Mouse (Mus musculus) cerebellum, postnatal 10 days (tissue): ENCODE measurements around the gene Capzb.

Experiments
- DNase-seq, 2 experiments: peaks; one replicate each; pipeline ENCODE4 v3.0.0; 2021; ENCODE audit warnings: mixed read lengths in 2 of 2

Capzb gene

DNA sequence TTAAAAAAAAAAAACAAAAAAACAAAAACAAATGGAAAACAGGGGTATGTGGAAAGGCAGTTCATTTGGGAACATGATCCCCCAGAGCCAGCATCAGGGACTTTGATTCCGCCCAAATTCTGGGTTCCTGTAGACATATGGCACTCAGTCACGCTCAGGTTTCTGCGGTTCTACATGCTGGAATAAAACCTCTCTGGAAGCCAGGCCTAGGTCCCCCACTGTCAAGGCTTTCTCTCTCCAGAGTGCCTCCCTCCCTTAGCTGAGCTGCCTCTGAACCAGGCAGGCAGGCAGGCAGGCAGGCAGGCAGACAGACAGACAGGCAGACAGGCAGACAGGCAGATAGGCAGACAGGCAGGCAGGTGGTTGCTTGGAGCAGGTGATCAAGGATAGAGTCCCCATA, 77.5 kb downstream of the Capzb start:
- DNase-seq: peak in 1 of 2 experiments; percentile 54

DNA sequence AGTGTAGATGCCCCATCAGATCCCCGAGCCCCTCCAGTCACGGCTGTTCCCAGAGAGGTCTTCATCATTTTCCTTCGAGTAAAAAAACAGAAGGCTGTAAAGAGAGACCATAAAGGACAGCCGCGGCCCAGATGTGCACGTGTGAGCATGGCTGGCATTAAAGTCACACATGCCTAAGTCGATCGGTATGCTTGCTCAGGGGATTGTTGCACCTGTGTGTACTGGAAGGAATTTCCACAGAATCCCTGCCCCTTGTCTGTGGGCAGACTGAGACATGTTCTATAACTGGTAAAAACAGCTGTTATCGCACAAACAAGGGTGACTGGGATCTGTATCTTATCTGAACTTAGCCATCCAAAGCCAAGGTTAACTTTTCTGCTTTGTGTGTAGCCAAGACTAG, 78.9 kb downstream of the Capzb start:
- no peak for DNase-seq

DNA sequence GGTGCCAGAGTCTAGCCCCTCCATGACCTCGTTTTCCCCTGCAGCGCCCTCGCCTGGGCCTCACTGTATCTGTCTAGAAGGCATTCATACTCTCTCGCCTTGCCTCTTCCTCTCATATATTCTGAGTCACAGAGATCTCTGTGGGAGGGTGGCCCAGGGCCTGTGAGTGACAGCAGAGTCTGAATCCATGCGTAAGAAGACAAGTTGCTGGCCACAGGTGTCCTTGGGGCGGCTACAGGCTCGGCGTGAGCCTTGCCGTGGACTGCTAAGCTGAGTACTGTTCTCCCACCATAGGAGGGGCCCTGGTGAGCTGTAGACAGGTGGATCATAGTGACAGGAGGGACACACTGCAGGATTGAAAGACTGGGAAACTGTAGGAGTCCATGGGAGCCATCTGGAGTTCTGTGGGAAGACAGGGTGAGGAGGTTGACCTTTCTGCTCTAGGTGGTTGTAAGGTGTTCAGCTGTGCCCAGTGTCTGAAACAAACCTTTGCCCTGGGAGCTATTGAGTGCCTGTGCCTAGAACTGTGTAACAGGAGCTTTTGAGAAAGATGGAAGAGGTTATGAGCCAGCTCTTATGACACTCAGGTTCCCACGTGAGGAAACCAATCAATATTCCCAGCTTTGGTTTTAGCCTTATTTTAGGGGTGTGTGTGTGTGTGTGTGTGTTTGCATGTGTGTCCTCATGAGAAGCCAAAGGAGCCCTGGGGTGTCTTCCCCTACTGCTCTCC, 80.4 kb downstream of the Capzb start:
- no peak for DNase-seq

DNA sequence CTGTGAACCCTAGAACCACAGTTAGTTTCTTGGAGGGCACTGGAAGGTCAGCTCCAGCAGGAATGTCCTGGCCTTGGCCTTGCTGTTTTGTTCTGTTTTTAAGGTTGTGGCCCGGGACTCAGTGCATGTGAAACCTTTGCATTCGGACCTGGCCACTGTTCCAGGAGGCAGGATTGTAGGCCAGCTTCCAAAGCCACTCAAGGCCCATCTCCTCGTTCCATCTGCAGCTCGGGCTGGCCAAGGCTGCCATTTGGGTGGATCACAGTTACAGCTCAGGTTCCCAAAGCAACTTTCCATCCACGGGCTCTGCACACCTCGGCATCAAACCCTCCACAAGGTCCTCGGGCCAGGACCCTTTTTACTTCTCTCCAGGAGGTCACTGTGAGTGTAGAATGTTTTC, 81.9 kb downstream of the Capzb start:
- DNase-seq: peak; percentile 59 to 63

DNA sequence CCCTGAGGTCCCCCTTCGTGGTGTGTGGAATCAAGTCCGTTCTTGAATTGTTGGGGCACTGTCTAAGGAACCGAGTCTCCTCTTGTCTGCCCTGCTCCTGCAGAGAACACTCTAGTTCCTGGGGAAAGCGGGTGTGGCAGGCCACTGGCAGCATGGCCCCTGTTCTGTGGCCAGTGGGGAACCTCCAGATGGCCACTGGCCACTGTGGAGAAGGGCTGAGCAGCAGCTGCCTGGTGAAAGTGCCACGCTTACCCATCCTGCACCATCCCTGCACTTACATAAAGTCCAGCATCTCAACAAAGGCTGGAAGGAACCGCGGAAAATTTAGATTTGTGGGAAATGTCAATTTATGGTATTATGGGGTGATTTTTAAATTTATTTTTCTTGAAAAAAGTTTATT, 83.7 kb downstream of the Capzb start:
- DNase-seq: no peak

DNA sequence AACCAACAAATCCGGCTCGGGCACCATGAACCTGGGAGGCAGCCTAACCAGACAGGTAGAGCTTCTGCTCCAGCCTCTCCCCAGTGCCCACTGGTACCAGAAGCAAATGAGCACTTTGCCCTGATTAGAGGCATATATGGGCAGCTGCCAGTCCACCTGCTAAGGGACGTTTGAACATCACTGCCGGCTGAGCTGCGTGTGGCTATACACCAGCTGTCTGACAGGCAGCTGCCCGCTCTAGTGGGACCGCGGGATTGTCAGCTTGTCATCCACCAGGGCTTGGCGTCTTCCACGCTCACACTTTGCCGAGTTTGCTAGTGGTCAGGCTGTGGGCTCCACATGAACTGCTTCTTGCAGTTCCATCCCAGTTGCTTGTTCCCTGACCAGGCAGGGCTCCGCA, 87.8 kb downstream of the Capzb start:
- DNase-seq: no peak

DNA sequence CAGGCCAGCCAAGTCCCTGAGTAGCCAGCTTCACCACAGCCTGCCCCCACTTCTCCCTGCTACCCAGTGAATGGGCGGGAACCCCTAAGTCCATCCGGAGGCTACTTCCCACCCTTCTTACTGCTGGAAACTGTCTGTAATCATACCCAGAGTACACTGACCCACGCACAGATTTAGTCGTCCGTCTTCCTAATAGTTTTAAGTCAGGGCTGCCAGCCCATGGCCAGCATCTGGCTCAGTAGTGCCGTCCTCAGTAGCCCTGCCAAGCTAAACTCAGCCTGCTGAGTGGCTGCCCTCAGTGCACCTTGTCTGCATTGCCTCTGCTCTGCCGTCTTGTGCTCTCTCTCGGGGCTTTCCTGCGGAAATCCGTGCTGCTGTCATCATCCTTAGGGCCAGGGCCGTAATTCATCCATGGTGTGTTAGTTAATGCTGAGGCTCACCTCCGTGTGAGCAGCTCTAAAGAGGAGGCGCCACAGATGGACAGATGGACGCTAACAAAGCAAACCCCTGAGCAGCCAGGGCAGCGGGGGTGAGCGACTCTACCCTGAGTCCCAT, 89.2 kb downstream of the Capzb start:
- no peak for DNase-seq

DNA sequence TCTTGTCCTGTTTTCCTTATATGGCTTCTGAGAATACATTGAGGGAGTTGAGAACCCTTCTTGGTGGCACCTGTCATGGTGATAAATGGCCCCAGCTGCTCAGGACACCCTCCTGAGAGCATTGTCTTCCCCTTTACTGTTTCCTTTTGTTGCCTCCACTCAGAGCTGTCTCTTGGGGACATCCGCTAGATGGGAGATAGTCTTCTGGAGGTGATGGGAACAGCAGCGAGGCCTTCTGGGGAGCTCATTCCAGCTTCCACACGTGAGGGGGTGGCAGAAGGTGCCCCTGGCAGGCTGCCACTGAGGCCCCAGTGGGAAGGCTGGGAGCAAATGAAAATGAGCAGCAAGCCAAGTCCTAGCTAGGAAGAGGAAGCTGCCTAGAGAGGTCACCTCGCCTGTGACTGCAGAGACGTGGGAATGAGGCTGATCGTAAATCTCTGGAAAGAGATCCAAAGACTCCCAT, 90.3 kb downstream of the Capzb start:
- peak; percentile 78 to 81 for DNase-seq

DNA sequence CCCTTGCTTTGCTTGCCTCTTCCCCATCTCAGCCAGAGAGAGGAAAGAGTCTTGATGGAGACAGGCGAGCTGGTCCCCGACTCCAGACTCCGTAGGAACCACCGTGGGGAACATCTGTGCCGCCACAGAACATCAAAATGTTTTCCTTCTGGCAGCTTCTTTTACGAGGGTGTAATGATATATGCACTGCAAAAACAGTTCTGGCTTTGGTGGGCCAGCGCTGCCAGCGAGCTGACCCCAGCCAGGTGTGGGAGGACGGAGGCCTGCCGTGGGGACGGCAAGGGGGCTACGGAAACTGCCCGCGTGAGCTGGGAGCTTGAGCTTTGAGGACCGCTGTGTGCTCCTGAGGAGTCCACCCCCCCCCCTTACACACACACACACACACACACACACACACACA, 92.2 kb downstream of the Capzb start:
- DNase-seq: no peak

DNA sequence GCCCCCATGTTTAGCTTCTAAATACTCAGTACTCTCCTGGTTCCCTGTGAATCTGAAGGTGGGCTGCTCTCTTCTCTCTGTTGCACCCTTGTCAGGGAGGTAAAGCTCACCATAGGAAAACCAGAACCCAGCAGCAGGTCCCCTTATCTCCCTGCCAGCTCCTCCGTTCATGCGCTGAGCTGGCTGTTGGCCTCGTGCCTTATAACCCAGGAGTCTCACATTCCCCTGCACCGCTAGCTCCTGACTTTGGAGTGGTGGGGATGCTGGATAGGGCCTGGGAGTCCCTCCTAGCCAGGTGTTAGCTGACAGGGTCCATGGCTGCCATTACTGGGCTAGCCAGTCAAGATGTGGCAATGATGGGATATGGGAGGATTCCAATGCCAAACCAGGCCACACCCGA, 93.5 kb downstream of the Capzb start:
- DNase-seq: no peak

DNA sequence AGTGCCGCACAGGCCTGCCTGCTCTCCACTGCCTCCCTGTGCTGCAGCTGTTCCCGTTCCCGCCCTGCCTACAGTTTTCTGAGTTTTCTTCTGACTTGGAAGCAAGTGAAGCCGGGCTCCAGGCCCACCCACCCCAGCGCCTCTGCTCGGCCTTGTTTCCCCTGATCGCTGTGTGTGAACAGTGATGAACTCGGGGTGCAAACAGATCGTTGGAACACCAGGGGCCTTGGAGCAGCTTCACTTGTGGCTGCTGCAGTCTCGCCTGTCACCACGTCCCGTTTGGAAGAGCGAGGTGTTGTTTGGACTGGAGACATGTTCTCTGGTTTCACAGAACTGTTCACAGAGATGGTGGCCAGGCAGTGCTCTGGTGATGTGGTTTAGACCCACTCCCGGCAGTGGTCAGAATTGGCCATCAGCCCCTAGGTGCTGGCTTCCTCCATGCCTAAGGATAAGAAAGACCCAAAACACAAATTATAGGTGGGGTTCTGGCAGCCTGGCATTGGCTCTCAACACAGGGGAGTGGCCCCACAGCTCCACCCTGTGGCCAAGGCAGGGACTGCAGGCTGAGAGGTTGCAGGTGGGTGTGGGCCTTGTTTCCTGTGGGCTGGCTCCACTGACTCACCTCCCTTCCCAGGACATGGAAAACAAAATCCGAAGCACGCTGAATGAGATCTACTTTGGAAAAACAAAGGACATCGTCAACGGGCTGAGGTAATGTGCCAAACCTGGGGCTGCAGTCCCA, 94.6 kb downstream of the Capzb start:
- DNase-seq: peak; percentile 91 to 95

DNA sequence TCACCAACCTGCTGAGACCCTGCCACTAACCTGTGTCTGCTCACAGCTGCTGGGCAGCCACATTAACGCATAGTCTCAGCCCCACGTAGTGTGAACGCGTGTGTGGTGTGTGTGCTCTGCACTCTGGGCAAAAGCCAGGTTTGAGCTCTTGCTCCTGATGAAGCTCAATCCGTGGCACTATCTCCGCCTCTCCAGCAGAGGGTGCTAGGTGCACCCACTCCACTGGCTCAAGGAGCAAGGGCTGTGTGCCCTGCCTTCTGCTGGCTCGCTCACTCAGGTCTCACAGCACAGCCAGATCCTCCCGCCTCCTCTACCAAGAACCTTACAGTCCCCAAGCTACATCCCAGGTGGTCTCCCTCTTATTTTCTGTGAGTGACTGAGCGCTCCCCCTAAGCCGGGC, 96.3 kb downstream of the Capzb start:
- DNase-seq: peak; percentile 79 to 80

DNA sequence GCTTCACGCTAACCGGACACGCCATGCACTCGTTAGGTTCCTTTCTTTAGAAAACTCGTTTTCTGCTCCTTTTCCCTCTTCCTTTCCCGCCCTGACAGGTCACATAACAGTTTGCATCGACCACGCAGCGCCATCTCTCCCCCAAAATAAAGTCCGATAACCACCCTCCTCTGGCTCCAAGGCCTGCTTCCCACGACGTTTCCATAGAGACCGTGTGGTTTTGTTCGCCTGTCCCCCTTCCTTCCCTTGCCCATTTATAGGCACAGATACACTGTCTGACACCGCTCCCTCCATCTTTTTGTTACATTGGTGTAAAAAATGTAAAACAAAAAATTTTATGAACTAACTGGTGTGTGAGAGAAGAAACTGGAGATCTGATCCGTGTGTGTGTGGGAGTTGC, 98.4 kb downstream of the Capzb start:
- no peak for DNase-seq

DNA sequence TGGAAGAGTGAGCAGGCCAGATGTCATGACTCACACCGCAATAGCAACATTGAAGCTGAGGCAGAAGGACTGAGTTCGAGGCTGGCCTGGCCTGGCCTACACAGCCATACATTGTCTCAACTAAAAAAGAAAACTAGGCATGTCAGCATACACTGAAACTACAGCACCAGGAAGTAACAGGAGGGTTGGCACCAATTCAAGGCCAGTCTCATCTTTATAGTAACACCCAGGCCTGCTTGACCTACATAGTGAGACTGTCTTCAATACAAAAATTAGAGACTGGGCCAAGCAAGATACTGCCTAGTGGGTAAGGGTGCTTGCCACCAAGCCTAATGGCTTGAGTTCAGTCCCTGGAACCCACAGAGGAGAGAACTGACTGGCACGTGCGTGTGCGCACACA, 99.3 kb downstream of the Capzb start:
- DNase-seq: no peak

DNA sequence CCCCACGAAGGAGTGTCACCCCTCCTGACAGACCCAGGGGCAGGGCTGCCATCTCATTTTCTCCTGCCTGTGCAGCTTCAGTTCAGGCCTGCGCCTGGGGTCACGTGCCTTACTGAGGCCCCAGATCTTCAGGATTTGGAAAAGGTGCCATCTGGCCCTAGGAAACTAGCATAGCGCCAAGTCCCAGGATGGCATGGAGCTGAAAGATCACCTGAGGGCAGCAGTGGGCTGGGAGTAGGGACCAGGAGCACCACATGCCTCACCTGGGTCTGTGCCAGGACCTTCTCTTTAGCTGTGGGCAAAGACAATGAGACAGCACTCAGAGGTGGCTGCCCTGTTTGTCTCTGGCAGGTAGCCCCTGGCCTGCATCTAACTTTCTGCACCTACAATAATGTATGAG, 104.9 kb downstream of the Capzb start:
- peak; percentile 97 to 99 for DNase-seq

DNA sequence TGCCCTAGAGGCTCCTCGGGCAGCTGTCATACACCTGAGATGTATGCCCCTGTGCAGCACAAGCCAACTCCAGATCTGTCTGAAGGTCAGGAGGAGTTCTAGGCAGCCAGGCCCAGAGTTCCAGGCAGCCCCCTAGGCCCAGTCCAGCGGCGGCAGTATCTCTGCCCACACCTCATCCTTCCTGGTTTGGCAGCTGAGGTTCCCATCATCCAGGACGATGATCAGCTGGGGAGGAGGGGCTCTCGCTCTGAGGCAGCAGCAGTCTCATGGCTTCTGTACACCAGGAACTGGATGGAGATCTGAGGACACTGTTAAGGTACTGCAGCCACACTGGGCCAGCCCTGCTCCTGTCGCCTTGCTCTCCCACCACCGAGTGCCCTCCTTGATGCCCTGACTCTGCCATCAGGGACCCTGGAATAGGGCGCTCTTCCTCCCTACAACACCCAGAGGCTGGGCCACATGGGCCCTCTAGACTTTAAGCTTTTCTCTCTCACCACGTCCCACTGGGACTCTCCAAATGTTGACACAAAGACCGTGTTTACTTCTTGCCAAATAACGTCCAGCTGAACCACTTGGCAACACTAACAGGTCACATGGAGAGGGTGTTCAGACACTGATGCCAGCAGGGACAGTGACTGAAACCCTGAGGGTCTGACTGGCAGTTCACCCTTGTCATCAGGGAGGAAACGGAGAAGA, 106.1 kb downstream of the Capzb start:
- peak in 1 of 2 experiments; percentile 42 for DNase-seq

DNA sequence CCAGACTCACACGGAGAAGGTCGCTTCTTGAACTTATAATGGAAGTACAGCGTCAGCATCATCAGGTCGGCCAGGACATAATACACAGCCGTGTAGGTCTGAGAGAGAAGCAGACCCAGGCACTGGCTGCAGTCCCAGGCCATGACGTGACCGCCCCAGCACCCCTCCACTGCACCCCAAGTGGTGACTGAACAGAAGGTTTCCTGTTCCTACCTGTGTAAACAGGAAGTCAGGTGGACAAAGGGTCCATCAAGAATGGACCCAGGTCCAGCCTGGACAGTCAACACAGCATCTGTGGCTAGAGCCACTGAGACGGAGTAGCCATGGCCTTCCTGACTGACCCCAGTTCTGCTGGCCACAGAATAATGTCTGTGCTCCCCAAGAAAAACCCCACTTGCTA, 109.1 kb downstream of the Capzb start:
- DNase-seq: no peak

DNA sequence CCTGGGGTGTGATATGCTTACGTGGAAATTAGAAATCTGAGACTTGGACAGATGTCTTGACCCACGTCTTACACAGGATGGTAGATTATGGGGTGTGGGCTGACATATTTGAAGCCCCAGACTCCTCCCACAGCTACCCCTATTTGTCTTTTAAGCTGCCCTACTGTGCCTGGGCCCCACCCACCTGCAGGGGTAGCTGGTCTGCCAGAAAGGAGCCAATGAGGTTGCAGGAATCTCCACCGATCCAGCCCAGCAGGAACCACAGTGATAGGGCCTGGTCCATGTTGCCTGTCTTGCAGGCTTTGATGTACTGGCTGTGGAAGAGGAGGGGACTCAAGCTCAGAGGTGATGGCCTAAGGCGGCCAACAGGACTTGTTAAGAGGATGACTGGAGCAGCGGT, 109.5 kb downstream of the Capzb start:
- DNase-seq: no peak

DNA sequence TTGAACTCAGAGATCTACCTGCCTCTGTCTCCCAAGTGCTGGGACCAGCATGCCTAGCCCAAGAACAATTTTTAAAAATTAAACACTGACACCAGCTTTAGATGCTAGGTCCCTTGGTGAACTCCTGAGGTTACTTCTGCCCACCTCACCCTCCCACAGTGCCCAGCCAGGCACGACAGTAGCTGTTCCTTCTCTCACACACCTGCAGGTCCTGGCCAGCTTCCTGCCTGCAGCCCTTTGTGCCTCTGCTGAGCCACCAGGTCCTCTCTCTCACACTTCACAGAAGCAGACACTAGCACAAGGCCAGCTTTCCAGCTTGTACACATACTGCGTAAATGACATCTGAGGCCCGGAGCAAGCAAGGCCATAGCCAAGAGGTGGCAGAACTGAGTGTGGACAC, 112.8 kb downstream of the Capzb start:
- DNase-seq: no peak

DNA sequence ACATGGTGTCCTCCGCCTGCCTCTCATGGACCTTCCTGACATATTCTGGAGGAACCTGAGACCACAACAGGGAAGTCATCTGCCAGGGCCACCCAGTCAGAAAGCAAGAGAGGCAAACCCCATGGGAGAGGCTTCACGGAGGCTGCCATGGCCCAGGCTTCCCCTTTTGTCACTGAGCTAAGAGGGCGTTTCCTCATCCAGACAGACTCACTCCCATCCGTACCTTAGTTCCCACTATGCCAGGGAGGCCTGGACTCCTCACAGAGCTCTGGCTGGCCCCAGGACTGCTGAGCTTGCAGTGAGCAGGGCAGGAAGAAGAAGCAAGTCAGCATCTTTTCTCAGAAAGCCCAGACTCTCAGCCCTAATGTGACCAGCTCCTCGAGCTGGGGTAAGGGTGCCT, 115.2 kb downstream of the Capzb start:
- DNase-seq: no peak

DNA sequence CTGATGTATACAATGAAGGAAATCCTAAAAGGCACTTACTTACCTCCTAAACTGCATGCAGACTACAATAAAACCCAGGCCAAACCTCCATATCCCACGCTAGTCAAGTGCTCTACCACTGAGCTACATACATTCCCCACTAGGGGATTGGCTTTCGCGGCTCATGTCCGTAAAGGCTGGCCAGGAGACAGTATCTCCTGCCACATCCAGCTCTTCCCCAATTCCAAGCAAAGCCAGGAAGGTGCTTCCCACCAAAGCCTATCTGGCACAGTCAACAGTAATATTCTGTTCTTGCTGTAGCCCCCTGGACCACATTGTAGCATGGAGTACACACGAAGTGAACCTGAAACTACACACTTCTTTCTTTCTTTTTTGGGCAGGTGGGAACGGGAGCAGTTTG, 117.0 kb downstream of the Capzb start:
- DNase-seq: no peak

DNA sequence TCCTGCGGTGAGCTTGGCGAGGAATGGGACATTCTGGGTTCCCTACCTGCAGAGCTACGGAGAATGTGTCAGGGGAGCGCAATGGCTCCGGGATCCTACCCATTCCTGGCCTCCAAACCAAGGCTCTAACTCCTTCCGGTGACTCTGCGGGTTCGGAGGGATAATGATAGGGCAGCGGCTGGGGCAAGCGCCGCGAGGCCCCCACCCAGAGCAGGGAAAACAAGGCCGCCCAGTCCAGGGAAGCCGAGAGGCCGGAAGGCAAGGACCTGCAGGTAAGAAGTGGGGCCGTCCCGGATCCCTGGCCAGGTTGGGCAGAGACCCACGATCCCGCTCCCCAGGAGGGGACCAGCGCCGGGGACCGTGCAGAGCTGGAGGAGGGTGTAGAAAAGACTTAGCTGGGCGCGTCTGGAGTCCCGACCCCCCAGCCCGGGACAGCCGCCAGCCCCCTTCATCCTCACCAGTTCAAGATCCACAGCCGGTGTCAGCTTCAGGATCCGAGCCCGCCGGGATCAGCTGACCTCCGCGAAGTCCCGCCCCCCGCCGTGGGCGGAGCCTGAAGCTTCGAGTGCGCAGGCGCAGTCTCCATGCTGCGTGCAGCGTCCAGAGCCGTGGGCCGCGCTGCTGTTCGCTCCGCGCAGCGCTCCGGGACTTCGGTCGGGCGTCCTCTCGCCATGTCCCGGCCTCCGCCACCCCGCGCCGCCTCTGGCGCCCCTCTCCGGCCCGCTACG, 117.6 kb downstream of the Capzb start, which contains the start of the genes Pqlc2 and Akr7a5:
TSS of gene Pqlc2 (minus strand) at position 538 of the 728 bp plus-strand sequence.
TSS of gene Akr7a5 (plus strand) at position 574 of the 728 bp plus-strand sequence.
- DNase-seq: peak; percentile 100
